Mouse (Mus musculus): ENCODE data around the gene Hspe1. TPM values are rescaled to one million over a fixed set of nuclear protein-coding genes. Genes with fewer than 3 reads are reported as not detected.
"Not testable (repeated sequence)": the region's sequence is repeated elsewhere in the genome, so short reads cannot be mapped to it uniquely, and the experiment has no call there.

Gene Hspe1
- total RNA-seq (2021), result 10 to 100 TPM; 63.7 to 76.8 TPM
- long read RNA-seq, experiment 1, transcript Hspe1-201 (4 exons, 774 nt), result major isoform, 68 of 70 reads
- long read RNA-seq, experiment 1, partial matches to known transcripts, result 2 of 70 reads
- long read RNA-seq, experiment 1, other reads (novel, unspliced or antisense), result 0 of 70 reads
- long read RNA-seq, experiment 2, transcript Hspe1-201 (4 exons, 774 nt), result major isoform, 78 of 79 reads
- long read RNA-seq, experiment 2, partial matches to known transcripts, result 1 of 79 reads
- long read RNA-seq, experiment 2, other reads (novel, unspliced or antisense), result 0 of 79 reads

- intact Hi-C loops (cut with DNase I; ENCODE audit: low total_unique reads), result no loop called here
These were observed at the start of gene Hspe1, which contains the start of gene Hspd1 for GRCm38 (mm10) chr1:55087932-55088610. Hspe1 (plus strand) TSS chr1:55088132. Hspd1 (minus strand) TSS chr1:55088243.

GRCm38 (mm10) chr1:55039944-55040343, 48.0 kb upstream of the Hspe1 start:
- no peak for DNase-seq
- intact Hi-C loops (cut with DNase I; ENCODE audit: low total_unique reads), result no loop called here

More at GRCm38 (mm10) chr1:55087932-55088610, at the start of gene Hspe1, which contains the start of gene Hspd1:
- peak; percentile 99 for DNase-seq

GRCm38 (mm10) chr1:55041691-55042090, 46.2 kb upstream of the Hspe1 start:
- intact Hi-C loops (cut with DNase I; ENCODE audit: low total_unique reads), result no loop called here
- no peak for DNase-seq

- intact Hi-C loops (cut with DNase I; ENCODE audit: low total_unique reads), result no loop called here
- DNase-seq, result no peak
These were observed 45.7 kb upstream of the Hspe1 start for GRCm38 (mm10) chr1:55042246-55042645.

- intact Hi-C loops (cut with DNase I; ENCODE audit: low total_unique reads), result no loop called here
- DNase-seq, result no peak
These were observed 44.8 kb upstream of the Hspe1 start for GRCm38 (mm10) chr1:55043164-55043563.

DNA sequence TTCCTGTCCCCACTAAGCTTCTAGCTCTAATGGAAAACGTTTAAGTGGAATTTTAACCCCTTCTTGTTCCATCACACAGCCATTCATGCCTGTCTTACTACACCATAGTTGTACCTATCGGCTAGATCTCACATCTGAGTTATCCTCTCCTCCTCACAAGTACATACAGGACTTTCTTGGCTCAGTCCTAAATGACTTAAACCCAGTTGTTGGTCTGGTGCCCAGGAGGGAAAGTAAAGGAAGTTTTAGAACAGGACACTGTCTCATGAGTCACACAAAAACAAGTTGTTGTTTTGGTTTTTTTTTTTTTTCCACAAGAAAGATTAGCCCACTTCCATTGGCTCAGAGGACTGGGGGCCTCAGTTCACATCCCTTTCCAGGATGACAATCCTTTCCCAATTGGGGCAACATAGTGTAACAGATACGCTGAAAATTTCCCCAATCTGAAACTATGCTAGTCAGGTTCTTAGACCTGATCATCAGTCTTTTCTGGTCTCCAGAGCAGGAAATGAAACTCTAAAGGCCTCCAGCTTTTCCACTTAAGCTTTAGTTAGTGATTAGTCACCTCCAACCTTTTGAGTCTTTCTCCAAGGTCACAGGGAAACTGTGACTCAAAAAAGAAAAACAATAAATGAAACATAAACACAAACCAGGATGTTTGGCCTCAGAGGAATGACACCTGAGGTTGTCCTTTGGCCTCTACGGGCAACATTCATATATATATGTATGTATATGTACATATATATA, 38.9 kb upstream of the Hspe1 start:
- no peak for DNase-seq
- intact Hi-C loops (cut with DNase I; ENCODE audit: low total_unique reads), result no loop called here

GRCm38 (mm10) chr1:55051671-55052070, 36.3 kb upstream of the Hspe1 start:
- no peak for DNase-seq
- intact Hi-C loops (cut with DNase I; ENCODE audit: low total_unique reads), result no loop called here

DNA sequence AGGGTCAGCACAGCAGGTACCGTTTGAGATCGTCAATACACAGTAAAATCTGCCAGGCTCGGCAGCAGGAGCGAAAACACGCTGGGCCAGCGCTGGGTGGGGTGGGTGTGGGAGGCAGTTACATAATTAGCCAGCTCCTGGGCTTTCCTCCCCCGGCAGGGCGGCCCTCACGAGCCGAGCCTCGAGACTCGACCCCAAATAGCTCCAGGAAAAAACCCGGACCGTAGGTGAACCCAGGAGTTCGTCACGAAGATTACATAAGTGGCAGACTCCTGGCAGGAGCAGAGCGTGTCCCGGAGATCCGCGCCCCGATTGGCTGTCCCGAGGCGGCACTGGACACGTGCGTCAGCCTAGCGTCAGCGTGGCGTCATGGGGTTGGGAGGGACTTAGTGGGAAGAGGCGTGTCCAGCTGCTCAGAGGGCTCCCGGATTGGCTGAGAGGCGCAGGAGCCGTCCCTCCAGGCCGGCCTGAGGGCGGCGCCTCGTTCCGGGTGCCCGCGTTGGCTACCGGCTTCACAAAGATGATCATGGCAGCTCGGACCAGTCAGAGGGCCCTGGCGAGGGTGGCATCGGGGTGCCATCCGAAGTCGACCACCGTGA, 35.5 kb upstream of the Hspe1 start, which contains the start of gene Coq10b:
Coq10b (plus strand) TSS at position 416 of the 599 bp plus-strand sequence.
- intact Hi-C loops (cut with DNase I; ENCODE audit: low total_unique reads), result no loop called here
- peak; percentile 98 for DNase-seq

- DNase-seq, result peak; percentile 83
- intact Hi-C loops (cut with DNase I; ENCODE audit: low total_unique reads), result no loop called here
These were observed 34.9 kb upstream of the Hspe1 start for GRCm38 (mm10) chr1:55053005-55053404.

- no peak for DNase-seq
- intact Hi-C loops (cut with DNase I; ENCODE audit: low total_unique reads), result no loop called here
These were observed 34.3 kb upstream of the Hspe1 start for GRCm38 (mm10) chr1:55053596-55053995.

DNA sequence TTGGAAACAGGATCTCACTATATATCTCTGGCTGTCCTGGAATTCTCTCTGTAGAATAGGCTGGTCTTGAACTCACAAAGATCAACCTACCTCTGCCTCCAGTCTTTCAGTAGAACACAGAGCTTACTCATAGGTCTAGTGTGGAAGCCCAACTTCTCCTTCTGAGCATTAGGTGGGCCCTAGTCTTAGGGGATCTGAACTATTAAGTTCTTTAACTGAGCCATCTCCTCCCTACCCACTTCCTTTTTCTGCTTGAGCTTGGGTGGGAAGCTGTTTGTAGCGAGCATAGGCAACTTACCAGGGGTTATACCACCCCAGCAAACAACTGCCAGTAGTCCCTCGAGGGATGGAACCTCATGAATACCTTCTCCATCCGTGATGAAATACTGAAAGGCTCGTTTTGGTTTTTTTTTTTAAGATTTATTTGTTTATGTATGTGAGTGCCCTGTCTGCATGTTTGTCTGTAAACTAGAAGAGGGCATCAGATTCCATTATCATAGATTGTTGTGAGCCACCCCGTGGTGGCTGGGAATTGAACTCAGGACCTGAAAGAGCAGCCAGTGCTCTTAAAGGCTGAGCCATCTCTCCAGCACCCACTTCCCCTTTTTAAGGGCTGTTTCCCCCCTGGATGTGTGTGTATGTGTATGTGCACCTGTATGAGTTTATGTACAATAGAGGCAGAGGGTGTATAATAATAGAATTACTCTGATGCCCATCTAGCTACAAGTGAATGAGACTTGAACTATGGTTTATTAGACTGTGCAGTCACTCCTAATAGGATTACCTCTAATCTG, 32.4 kb upstream of the Hspe1 start:
- DNase-seq, result no peak
- intact Hi-C loops (cut with DNase I; ENCODE audit: low total_unique reads), result no loop called here

DNA sequence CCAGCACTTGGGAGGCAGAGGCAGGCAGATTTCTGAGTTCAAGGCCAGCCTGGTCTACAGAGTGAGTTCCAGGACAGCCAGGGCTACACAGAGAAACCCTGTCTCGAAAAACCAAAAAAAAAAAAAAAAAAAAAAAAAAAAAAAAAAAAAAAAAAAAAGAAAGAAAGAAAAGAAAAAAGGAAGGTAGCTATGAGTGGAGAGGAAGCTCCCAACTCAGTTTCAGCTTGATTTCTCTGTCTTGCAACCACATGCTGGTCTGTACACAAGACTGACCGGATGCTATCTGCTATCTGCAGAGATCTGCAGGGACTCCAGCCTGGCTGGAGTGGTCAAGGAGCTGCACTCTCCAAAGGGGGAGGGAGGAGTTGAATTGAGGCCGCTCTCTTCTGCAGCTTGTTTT, 29.5 kb upstream of the Hspe1 start:
- intact Hi-C loops (cut with DNase I; ENCODE audit: low total_unique reads); DNase-seq: not testable (repeated sequence)

DNA sequence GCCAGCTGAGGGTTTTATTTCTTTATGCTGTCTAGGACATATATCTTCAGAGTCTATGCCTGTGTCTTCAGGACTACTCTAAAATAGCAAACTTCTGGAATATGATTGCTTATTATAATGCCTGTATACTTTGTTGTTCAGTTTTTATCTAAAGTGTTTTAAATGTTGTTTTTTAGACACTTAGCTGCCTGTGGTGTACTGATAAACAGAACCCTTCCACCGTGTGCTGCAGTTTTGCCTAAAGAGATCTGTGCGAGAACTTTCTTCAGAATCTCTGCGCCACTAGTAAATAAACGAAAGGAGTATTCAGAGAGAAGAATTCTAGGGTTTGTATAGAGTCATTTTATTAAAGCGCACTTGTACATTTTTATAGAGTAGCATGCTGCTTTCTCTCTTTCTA, 26.8 kb upstream of the Hspe1 start:
- no peak for DNase-seq
- intact Hi-C loops (cut with DNase I; ENCODE audit: low total_unique reads), result no loop called here

DNA sequence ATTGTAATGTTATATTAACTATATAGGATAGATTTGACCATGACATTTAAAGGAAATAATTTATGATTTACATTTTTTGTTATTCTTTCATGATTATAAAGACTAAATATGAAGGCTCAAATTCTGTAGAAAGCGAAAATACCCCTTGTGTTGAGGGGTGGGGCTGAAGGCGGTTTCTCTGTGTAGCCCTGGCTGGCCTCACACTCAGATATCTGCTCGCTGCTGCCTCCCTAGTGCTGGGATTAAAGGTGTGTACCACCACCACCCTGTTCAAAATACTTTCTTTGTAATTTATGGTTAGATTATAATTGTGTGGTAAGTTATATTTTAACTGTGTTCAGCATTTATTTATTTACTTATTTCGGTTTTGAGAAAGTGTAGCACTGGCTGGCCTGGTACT, 26.2 kb upstream of the Hspe1 start:
- no peak for DNase-seq
- intact Hi-C loops (cut with DNase I; ENCODE audit: low total_unique reads), result no loop called here

GRCm38 (mm10) chr1:55072328-55072727, 15.6 kb upstream of the Hspe1 start:
- DNase-seq; intact Hi-C loops (cut with DNase I; ENCODE audit: low total_unique reads): not testable (repeated sequence)

DNA sequence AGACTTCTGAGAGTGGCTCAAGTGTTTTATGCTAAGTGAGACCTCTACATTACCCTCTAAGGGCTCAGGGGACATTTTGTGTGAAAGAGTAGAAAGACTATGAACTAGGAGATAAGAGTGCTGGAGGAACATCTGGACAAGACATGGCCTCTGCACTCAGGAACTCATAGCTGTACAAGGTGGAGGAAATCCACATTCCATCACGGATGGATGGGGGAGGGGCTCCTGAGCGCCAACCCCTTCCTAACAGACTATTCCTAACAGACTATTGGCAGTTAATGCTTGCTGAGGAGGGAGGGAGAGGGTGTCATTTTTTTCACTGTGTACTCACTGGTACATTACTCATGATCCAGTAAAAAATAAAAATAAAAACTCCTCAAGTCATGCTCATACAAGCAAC, 13.2 kb upstream of the Hspe1 start:
- no peak for DNase-seq
- intact Hi-C loops (cut with DNase I; ENCODE audit: low total_unique reads), result no loop called here

DNA sequence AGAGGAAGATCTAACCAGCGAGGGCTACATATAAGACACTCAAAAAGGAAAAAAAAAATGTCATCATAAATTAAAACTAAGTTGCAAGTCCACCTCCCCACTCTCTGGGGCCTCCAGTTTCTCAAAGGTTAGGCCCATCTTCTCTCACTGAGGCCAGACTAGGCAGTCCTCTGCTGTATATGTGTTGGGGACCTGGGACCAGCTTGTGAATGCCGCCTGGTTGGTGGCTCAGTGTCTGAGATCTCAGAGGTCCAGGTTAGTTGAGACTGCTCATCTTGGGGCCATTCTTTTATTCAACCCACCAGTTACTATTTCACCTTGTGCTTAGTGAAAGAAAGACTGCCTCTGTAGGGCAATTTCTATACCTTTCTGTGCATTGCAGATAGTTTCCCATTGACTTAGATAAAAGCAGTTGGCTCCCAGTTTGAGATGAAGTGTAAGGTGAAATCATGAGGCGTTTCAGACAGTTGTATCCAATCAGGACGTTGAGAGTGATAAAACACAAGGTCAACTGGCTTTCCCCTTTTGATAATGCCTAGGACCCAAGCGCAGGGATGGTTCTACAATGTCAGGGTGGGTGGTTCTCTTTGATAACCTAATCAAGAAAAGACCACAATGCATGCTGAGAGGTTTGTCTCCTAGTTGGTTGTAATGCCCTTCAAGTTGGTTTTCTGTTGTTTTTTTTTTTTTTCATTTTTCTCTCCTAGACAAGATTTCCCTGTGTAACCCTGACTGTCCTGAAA, 12.1 kb upstream of the Hspe1 start:
- DNase-seq, result no peak
- intact Hi-C loops (cut with DNase I; ENCODE audit: low total_unique reads), result no loop called here

GRCm38 (mm10) chr1:55076395-55076743, 11.6 kb upstream of the Hspe1 start:
- no peak for DNase-seq
- intact Hi-C loops (cut with DNase I; ENCODE audit: low total_unique reads), result no loop called here

Data from gastrocnemius, postnatal 14 days (tissue).